Mouse (Mus musculus): ENCODE data around the gene Rps27. TPM values are rescaled to one million over a fixed set of nuclear protein-coding genes. Genes with fewer than 3 reads are reported as not detected.

Gene Rps27
- polyA plus RNA-seq, 1 experiment from 2014 or later, result 794 TPM

GRCm38 (mm10) chr3:90203619-90204018 lies 9.8 kb downstream of the Rps27 start:
- H3K36me3 ChIP-seq, result peaks cover 9% of the 10 kb centered on the region
- no peak overlapping the region for H3K9ac ChIP-seq
- 78% methylated on average over 5 of the region's 5 CpGs for WGBS
- no peak for ATAC-seq (ENCODE audit: low FRiP score, low read depth)
- H3K4me3 ChIP-seq, result no peak overlapping the region
- no peaks in the 10 kb centered on the region for H3K4me1 ChIP-seq (replicated peaks)
- no peak overlapping the region for H3K4me2 ChIP-seq
- H3K27ac ChIP-seq (replicated peaks), result no peak overlapping the region
- no peaks in the 10 kb centered on the region for H3K9me3 ChIP-seq
- no peaks in the 10 kb centered on the region for H3K27me3 ChIP-seq

- H3K27ac ChIP-seq (replicated peaks), result no peak overlapping the region
- no peak overlapping the region for H3K4me3 ChIP-seq
- no peaks in the 10 kb centered on the region for H3K4me1 ChIP-seq (replicated peaks)
- peaks cover 2% of the 10 kb centered on the region for H3K36me3 ChIP-seq
- no peak for ATAC-seq (ENCODE audit: low FRiP score, low read depth)
- H3K27me3 ChIP-seq, result no peaks in the 10 kb centered on the region
- no peak overlapping the region for H3K4me2 ChIP-seq
- WGBS, result 61% methylated on average over 1 of the region's 1 CpGs
- H3K9me3 ChIP-seq, result no peaks in the 10 kb centered on the region
- no peak overlapping the region for H3K9ac ChIP-seq
Observed at GRCm38 (mm10) chr3:90202884-90203283, 10.6 kb downstream of the Rps27 start.

- Histone ChIP-seq H3K4me1 (replicated peaks) (no peaks in the 10 kb centered on the region), H3K4me3 (no peak overlapping the region), H3K27me3 (no peaks in the 10 kb centered on the region), H3K9me3 (no peaks in the 10 kb centered on the region), H3K9ac (no peak overlapping the region), H3K4me2 (no peak overlapping the region), H3K27ac (replicated peaks) (no peak overlapping the region), H3K36me3 (no peaks in the 10 kb centered on the region)
- WGBS, result 90% methylated on average over 1 of the region's 1 CpGs
- ATAC-seq (ENCODE audit: low FRiP score, low read depth), result no peak
Observed at GRCm38 (mm10) chr3:90197548-90197947, 15.9 kb downstream of the Rps27 start.

- no peaks in the 10 kb centered on the region for H3K27me3 ChIP-seq
- H3K4me3 ChIP-seq, result no peak overlapping the region
- H3K4me1 ChIP-seq (replicated peaks), result no peaks in the 10 kb centered on the region
- no peak for ATAC-seq (ENCODE audit: low FRiP score, low read depth)
- H3K9me3 ChIP-seq, result no peaks in the 10 kb centered on the region
- no peaks in the 10 kb centered on the region for H3K36me3 ChIP-seq
- H3K27ac ChIP-seq (replicated peaks), result no peak overlapping the region
- no peak overlapping the region for H3K4me2 ChIP-seq
- no peak overlapping the region for H3K9ac ChIP-seq
- WGBS, result 91% methylated on average over 1 of the region's 1 CpGs
Observed at GRCm38 (mm10) chr3:90195644-90196043, 17.8 kb downstream of the Rps27 start.

GRCm38 (mm10) chr3:90194759-90195158 lies 18.7 kb downstream of the Rps27 start:
- H3K27me3 ChIP-seq, result no peaks in the 10 kb centered on the region
- H3K36me3 ChIP-seq, result no peaks in the 10 kb centered on the region
- H3K27ac ChIP-seq (replicated peaks), result no peak overlapping the region
- no peak overlapping the region for H3K4me3 ChIP-seq
- H3K4me1 ChIP-seq (replicated peaks), result no peaks in the 10 kb centered on the region
- 58% methylated on average over 4 of the region's 4 CpGs for WGBS
- no peak overlapping the region for H3K4me2 ChIP-seq
- H3K9me3 ChIP-seq, result no peaks in the 10 kb centered on the region
- no peak overlapping the region for H3K9ac ChIP-seq
- no peak for ATAC-seq (ENCODE audit: low FRiP score, low read depth)

GRCm38 (mm10) chr3:90190859-90191510 lies 22.5 kb downstream of the Rps27 start:
- Histone ChIP-seq H3K4me1 (replicated peaks) (no peaks in the 10 kb centered on the region), H3K27me3 (no peaks in the 10 kb centered on the region), H3K4me2 (no peak overlapping the region), H3K9ac (no peak overlapping the region), H3K9me3 (no peaks in the 10 kb centered on the region), H3K4me3 (no peak overlapping the region), H3K27ac (replicated peaks) (no peak overlapping the region), H3K36me3 (no peaks in the 10 kb centered on the region)
- WGBS, result 77% methylated on average over 11 of the region's 11 CpGs
- no peak for ATAC-seq (ENCODE audit: low FRiP score, low read depth)

- Histone ChIP-seq H3K36me3 (no peaks in the 10 kb centered on the region), H3K27ac (replicated peaks) (no peak overlapping the region), H3K4me2 (no peak overlapping the region), H3K9ac (no peak overlapping the region), H3K27me3 (no peaks in the 10 kb centered on the region), H3K4me1 (replicated peaks) (no peaks in the 10 kb centered on the region), H3K4me3 (no peak overlapping the region), H3K9me3 (no peaks in the 10 kb centered on the region)
- WGBS, result 82% methylated on average over 3 of the region's 3 CpGs
- ATAC-seq (ENCODE audit: low FRiP score, low read depth), result no peak
Observed at GRCm38 (mm10) chr3:90183581-90183980, 29.9 kb downstream of the Rps27 start.

- 79% methylated on average over 3 of the region's 3 CpGs for WGBS
- Histone ChIP-seq H3K27me3 (no peaks in the 10 kb centered on the region), H3K27ac (replicated peaks) (no peak overlapping the region), H3K4me2 (no peak overlapping the region), H3K4me3 (no peak overlapping the region), H3K36me3 (no peaks in the 10 kb centered on the region), H3K9ac (no peak overlapping the region), H3K4me1 (replicated peaks) (no peaks in the 10 kb centered on the region), H3K9me3 (no peaks in the 10 kb centered on the region)
- no peak for ATAC-seq (ENCODE audit: low FRiP score, low read depth)
Observed at GRCm38 (mm10) chr3:90179566-90179965, 33.9 kb downstream of the Rps27 start.

Other genes starting within 250 kb of the Rps27 start
- gene Hax1, start 214.9 kb downstream of the Rps27 start, polyA plus RNA-seq (2015; fragmentation: Nextera tagmentation; extraction: Ambion mirVana), result 110 and 111 TPM in 2 replicates
- 205 and 208 TPM in 2 replicates for gene 4933434E20Rik, start 162.0 kb downstream of the Rps27 start, polyA plus RNA-seq (2015; fragmentation: Nextera tagmentation; extraction: Ambion mirVana)
- 121 and 130 TPM in 2 replicates for gene Ubap2l, start 161.0 kb downstream of the Rps27 start, polyA plus RNA-seq (2015; fragmentation: Nextera tagmentation; extraction: Ambion mirVana)
- 342 and 354 TPM in 2 replicates for gene Tpm3, start 141.0 kb downstream of the Rps27 start, polyA plus RNA-seq (2015; fragmentation: Nextera tagmentation; extraction: Ambion mirVana)
- gene Nup210l, start 109.5 kb downstream of the Rps27 start, polyA plus RNA-seq (2015; fragmentation: Nextera tagmentation; extraction: Ambion mirVana), result 0.25 and 0.46 TPM in 2 replicates
- 27.2 and 28.7 TPM in 2 replicates for gene Rab13, start within 50 bp of the Rps27 start, polyA plus RNA-seq (2015; fragmentation: Nextera tagmentation; extraction: Ambion mirVana)
- gene Jtb, start 17.9 kb upstream of the Rps27 start, polyA plus RNA-seq (2015; fragmentation: Nextera tagmentation; extraction: Ambion mirVana), result 90.2 and 96.2 TPM in 2 replicates
- 2.2 and 3.1 TPM in 2 replicates for gene Creb3l4, start 29.9 kb upstream of the Rps27 start, polyA plus RNA-seq (2015; fragmentation: Nextera tagmentation; extraction: Ambion mirVana)
- gene Slc39a1, start 34.5 kb upstream of the Rps27 start, polyA plus RNA-seq (2015; fragmentation: Nextera tagmentation; extraction: Ambion mirVana), result 52.1 and 53.1 TPM in 2 replicates
- 21.9 and 25.6 TPM in 2 replicates for gene Crtc2, start 40.5 kb upstream of the Rps27 start, polyA plus RNA-seq (2015; fragmentation: Nextera tagmentation; extraction: Ambion mirVana)
- gene Dennd4b, start 51.5 kb upstream of the Rps27 start, polyA plus RNA-seq (2015; fragmentation: Nextera tagmentation; extraction: Ambion mirVana), result 7.7 and 8.8 TPM in 2 replicates
- gene Gatad2b, start 79.5 kb upstream of the Rps27 start, polyA plus RNA-seq (2015; fragmentation: Nextera tagmentation; extraction: Ambion mirVana), result 11.1 and 13.1 TPM in 2 replicates
- gene Slc27a3, start 176.3 kb upstream of the Rps27 start, polyA plus RNA-seq (2015; fragmentation: Nextera tagmentation; extraction: Ambion mirVana), result 31.4 and 34.1 TPM in 2 replicates
- gene Ints3, start 220.0 kb upstream of the Rps27 start, polyA plus RNA-seq (2015; fragmentation: Nextera tagmentation; extraction: Ambion mirVana), result 34.3 and 35.0 TPM in 2 replicates